Mouse (Mus musculus) ES-E14 (cell line): ENCODE measurements at regions not wholly inside any gene's neighbourhood (a gene's known extent, or its start where the extent isn't known, plus 50 kb on each side); places are given as distances from the start of the nearest gene placed in this dataset.

Experiments
- DNase-seq: peaks from one replicate; pipeline ENCODE4 v3.0.0-alpha.2; 2013; ENCODE audit warnings: low read depth, low spot score
- H3K27ac ChIP-seq: 2 replicates; pipeline ENCODE4 v1.5.1; 2012; ENCODE audit warnings: low read depth, mild to moderate bottlenecking, low read length, moderate library complexity, mixed read lengths; ENCODE audit not compliant: poor library complexity, insufficient read depth, severe bottlenecking
- H3K36me3 ChIP-seq: 2 replicates; pipeline ENCODE4 v1.6.1; 2012; ENCODE audit warnings: mild to moderate bottlenecking, low read length, moderate library complexity, mixed read lengths; ENCODE audit not compliant: control insufficient read depth, poor library complexity, insufficient read depth, severe bottlenecking
- H3K4me1 ChIP-seq, 2 experiments: fragments of 150-350 bp in 1 of 2; sonication (generic) in 1 of 2; 2 replicates each; pipeline ENCODE4 v1.6.1; 2012; ENCODE audit warnings: low read length in 2 of 2, mild to moderate bottlenecking in 1 of 2, mixed read lengths in 1 of 2; ENCODE audit not compliant: control insufficient read depth in 2 of 2, insufficient read depth in 2 of 2, poor library complexity in 1 of 2
- H3K4me3 ChIP-seq, 2 experiments: fragments of 150-350 bp in 1 of 2; sonication (generic) in 1 of 2; 2 replicates each; pipeline ENCODE4 v1.5.1; 2012; ENCODE audit warnings: low read length in 2 of 2, low read depth in 1 of 2, mild to moderate bottlenecking in 1 of 2, mixed read lengths in 1 of 2; ENCODE audit not compliant: insufficient read depth in 1 of 2, poor library complexity in 1 of 2, severe bottlenecking in 1 of 2
- H3K9ac ChIP-seq: 2 replicates; pipeline ENCODE4 v1.6.1; 2012; ENCODE audit warnings: low read depth, mild to moderate bottlenecking, low read length, mixed read lengths; ENCODE audit not compliant: poor library complexity, insufficient read depth, severe bottlenecking
- H3K9me3 ChIP-seq: fragments of 150-350 bp; sonication (generic); 2 replicates; pipeline ENCODE4 v1.6.1; 2012; ENCODE audit warnings: low read depth, mild to moderate bottlenecking, low read length; ENCODE audit not compliant: control insufficient read depth, insufficient read depth
- CHD2 ChIP-seq: IDR thresholded peaks from 2 replicates; pipeline ENCODE4 v1.6.1; 2014; ENCODE audit warnings: mild to moderate bottlenecking, low read depth, low read length, inconsistent platforms
- HCFC1 ChIP-seq: IDR thresholded peaks from 2 replicates; pipeline ENCODE4 v1.6.1; 2012; ENCODE audit warnings: low read length, inconsistent platforms, borderline replicate concordance; ENCODE audit not compliant: insufficient read depth
- MAFK ChIP-seq: IDR thresholded peaks from 2 replicates; pipeline ENCODE4 v1.6.1; 2014; ENCODE audit warnings: mild to moderate bottlenecking, low read depth, low read length, inconsistent platforms; ENCODE audit not compliant: insufficient read depth
- ZC3H11A ChIP-seq: IDR thresholded peaks from 2 replicates; pipeline ENCODE4 v1.6.1; 2012; ENCODE audit warnings: low read depth, mild to moderate bottlenecking, inconsistent platforms, low read length, borderline replicate concordance
- ZNF384 ChIP-seq: IDR thresholded peaks from 2 replicates; pipeline ENCODE4 v1.6.1; 2012; ENCODE audit warnings: low read depth, low read length, inconsistent platforms
- in situ Hi-C, 2 experiments: fragments of 600-800 bp; cut with MboI; formaldehyde crosslinking; loops; one replicate each; pipeline ENCODE4 v1.15.1; 2025; ENCODE audit warnings: low sequenced_read_pairs in 2 of 2, inconsistent platforms in 1 of 2; ENCODE audit not compliant: unreplicated experiment in 2 of 2

- Histone ChIP-seq H3K9ac (no peak overlapping the region), H3K4me1 (no peaks in the 10 kb centered on the region), H3K27ac (no peak overlapping the region), H3K36me3 (no peaks in the 10 kb centered on the region), H3K4me3 (no peak overlapping the region), H3K9me3 (no peaks in the 10 kb centered on the region)
- in situ Hi-C loops: no loop called here
- TF ChIP-seq CHD2 (no peak), HCFC1 (no peak), MAFK (no peak), ZC3H11A (no peak), ZNF384 (no peak)
- DNase-seq: no peak
These were observed 350.7 kb downstream of the Foxo1 start for GRCm38 (mm10) chr3:52618925-52619224.

GRCm38 (mm10) chr3:52618212-52618924 lies 350.2 kb downstream of the Foxo1 start:
- DNase-seq: no peak
- Histone ChIP-seq H3K36me3 (no peaks in the 10 kb centered on the region), H3K9ac (no peak overlapping the region), H3K9me3 (no peaks in the 10 kb centered on the region), H3K27ac (no peak overlapping the region), H3K4me3 (no peak overlapping the region), H3K4me1 (no peaks in the 10 kb centered on the region)
- no peak for TF ChIP-seq HCFC1
- TF ChIP-seq MAFK: no peak
- in situ Hi-C loops: no loop called here

GRCm38 (mm10) chr3:52617413-52618149 lies 349.4 kb downstream of the Foxo1 start:
- TF ChIP-seq ZC3H11A (no peak), ZNF384 (no peak), CHD2 (no peak), HCFC1 (no peak), MAFK (no peak)
- H3K27ac ChIP-seq: no peak overlapping the region
- no peaks in the 10 kb centered on the region for H3K9me3 ChIP-seq
- H3K4me1 ChIP-seq: no peaks in the 10 kb centered on the region
- in situ Hi-C loops: no loop called here
- H3K4me3 ChIP-seq: no peak overlapping the region
- no peak overlapping the region for H3K9ac ChIP-seq
- no peak for DNase-seq
- no peaks in the 10 kb centered on the region for H3K36me3 ChIP-seq

- Histone ChIP-seq H3K27ac (no peak overlapping the region), H3K4me3 (no peak overlapping the region), H3K9me3 (no peaks in the 10 kb centered on the region), H3K36me3 (no peaks in the 10 kb centered on the region), H3K4me1 (no peaks in the 10 kb centered on the region), H3K9ac (no peak overlapping the region)
- in situ Hi-C loops: no loop called here
- TF ChIP-seq ZNF384 (no peak), HCFC1 (no peak), ZC3H11A (no peak), CHD2 (no peak), MAFK (no peak)
- no peak for DNase-seq
These were observed 343.7 kb downstream of the Foxo1 start for GRCm38 (mm10) chr3:52611881-52612280.

- Histone ChIP-seq H3K9me3 (no peaks in the 10 kb centered on the region), H3K36me3 (no peaks in the 10 kb centered on the region)
- in situ Hi-C loops: no loop called here
These were observed 342.3 kb downstream of the Foxo1 start for GRCm38 (mm10) chr3:52610466-52610865.

More at GRCm38 (mm10) chr3:52610466-52610865, 342.3 kb downstream of the Foxo1 start:
- peaks cover 0 to 1% of the 10 kb centered on the region in 2 experiments; a peak in 1 of 4 replicates for H3K4me1 ChIP-seq
- TF ChIP-seq ZC3H11A (no peak), HCFC1 (no peak), ZNF384 (no peak), MAFK (no peak), CHD2 (no peak)
- no peak overlapping the region for H3K9ac ChIP-seq
- DNase-seq: no peak
- no peak overlapping the region for H3K27ac ChIP-seq
- H3K4me3 ChIP-seq: no peak overlapping the region
